Mouse (Mus musculus) MN1 (cell line): ENCODE measurements at regions not wholly inside any gene's neighbourhood (a gene's known extent, or its start where the extent isn't known, plus 50 kb on each side); places are given as distances from the start of the nearest gene placed in this dataset.

Experiments used
- DNase-seq: peaks from one replicate; pipeline ENCODE4 v3.0.0-alpha.2; 2016; ENCODE audit warnings: low spot score

DNA sequence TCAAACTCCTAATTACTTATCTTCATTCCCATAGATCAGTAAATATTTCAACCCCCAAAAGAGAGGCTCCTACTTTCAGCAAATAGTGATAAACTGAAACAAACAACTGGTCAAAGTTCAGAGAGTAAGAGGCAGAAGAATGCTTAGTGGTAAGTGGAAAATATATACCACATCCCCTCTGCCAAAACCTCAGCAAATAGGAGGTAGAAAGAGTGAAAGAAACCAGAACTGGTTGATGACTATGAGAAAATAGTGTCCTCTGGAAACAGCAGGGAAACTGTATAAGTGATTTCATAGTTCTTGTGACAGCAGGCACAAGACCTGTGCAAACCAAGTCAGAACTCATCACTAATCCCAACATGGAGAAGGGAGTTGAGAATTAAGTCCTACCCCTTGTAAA is 980.8 kb upstream of the Cited2 start:
- no peak for DNase-seq

DNA sequence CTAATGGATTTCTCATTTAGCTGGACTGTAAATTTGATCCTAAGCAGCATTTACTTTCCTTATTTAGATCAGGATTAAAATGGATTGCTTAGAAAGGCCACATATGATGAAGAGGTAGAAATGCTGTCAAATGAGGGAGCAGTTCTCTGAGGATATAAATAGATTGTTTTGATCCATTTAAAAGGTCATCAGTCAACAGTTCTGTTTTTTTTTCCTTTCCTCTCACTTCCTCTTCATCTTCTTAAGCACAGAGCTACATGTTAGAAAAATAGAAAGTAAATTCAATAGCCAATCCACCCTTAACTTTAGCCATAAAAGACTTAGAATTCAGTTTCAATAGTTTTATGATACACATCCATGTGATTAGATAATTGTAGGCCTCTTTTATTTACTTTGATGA is 971.5 kb upstream of the Cited2 start:
- DNase-seq, result no peak

DNA sequence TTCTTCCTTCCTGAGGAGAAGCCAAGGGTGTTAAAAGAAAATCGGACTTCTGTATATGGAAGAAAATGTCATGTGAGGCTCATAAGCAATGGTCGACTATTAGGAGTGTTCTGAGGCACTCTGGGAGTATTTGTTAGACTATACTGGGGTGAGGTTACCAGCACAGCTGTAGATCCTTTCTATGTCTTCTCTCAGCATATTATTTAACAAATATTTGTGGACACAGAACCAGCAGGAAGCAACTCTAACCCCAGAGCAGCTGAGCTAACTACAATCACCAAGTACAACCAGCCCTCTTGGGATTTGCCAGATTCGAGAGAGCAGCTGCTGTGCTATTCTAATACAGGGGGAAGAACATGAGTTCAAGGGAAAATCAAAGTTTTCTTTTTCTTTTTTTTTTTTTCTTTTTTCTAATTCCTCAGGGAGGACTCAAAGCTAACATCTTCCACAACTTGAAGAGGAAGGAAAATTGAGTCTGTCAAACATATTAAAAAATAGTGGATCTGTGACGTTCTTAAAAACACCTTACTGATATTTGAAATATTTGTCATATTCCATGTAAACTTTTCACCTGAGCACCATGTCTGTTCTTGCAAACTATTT is 933.3 kb upstream of the Cited2 start:
- no peak for DNase-seq

DNA sequence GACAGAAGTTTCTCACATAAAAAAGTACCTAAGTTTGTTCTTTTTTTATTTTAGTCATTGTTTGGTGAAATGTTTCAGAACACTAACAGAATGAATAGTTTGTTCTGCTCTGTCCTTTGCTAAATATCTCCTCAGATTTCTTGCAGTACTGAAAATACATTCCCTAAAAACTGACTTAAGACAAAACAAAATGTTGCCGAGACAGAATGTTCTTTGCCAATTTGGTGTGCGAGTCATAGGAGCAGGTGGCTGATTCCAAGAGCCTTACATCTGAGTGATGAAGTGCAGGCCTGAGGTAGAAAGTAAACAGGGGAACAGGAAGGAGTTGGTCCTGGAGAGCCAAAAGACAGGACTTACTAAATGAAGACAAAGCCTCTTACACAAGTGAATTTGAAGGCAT is 919.0 kb upstream of the Cited2 start:
- no peak for DNase-seq

DNA sequence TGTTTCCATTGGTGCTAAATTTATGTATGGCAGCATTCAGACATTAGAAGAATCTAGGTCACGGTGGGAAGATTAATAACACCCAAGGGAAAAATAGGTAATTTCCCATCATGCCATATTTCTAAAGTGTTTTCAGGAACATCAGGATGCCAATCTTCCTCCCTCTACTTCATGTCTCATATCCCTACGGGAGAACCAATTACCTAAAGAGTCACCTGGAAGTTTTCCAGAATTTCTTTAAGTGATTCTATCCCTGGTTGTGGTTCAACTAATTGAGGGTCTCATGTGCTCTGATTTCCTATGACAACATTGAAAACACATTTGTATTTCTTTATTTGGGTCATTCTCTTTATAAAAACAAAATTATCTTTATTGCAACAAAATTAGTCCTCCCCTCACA is 912.3 kb upstream of the Cited2 start:
- peak; percentile 80 for DNase-seq

DNA sequence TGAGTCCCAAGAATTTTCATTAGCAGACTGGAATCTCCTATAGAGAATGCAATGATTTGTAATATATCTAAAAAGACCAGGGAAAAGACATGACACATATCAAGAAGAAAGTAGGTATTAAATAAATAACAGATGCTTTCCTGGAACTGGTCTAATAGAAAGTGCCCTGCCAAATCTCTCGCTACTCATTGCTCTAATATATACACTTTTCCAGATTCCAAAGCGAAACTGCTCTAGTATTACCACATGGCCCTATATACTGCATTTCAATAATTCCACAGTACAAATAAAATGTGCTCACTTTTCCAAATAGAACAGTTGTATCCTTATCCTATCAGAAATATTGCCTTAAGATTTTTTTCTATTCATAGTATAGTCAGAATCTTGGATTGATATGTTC is 909.0 kb upstream of the Cited2 start:
- DNase-seq, result no peak

DNA sequence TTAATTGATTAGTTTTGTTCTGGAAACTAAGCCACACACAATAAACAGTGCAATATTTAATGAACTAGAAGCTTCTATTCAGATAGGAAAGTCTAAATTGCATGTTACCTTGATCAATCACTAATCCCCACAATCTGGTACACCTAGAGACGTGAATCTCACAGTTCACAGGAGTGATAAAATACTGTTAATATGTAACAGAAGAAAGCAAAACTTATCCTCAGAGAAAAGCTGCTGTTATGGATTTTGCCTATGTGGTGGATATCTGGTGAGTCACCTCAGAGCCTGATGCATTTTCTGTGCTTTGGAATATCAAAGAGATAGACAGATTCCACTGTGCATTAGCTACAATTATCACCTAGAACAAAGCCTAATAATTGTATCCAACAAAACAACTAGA is 861.5 kb upstream of the Cited2 start:
- DNase-seq, result no peak

DNA sequence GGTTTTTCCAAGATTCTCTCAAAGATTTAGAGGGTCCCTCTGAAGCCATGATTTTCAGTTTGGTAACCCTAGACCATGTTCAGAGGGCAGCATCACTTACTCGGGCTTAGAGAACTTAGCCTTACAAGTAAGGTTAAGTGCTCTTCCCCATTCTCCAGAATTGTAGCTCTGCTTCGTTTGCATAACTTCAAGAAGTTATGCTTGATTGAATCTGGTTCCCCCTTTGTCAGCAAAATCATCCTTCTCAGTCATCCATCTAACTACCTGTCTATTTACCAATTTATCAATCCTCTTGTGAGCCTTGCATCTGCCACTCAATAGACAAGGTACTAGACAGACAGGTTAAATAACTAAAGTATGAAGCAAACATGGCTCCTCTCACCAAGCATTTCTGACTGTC is 856.1 kb upstream of the Cited2 start:
- no peak for DNase-seq

DNA sequence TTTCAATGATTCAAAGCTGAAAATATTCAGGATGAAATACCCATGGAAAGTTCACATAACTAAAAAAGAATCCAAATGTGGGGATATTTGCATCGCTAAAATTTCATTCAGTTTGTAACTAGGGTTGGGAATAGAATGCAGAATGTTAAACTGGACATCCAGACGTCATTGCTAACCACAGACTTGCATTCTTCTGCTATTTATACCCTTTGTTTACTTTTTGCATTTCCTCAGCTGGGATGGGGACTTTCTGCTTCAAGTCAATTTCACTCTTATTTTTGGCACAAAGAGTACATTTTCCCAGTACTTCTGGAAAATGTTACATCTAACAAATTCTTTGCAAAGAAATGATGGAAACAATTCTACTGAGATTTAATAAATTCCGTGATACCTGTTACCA is 848.9 kb upstream of the Cited2 start:
- no peak for DNase-seq

DNA sequence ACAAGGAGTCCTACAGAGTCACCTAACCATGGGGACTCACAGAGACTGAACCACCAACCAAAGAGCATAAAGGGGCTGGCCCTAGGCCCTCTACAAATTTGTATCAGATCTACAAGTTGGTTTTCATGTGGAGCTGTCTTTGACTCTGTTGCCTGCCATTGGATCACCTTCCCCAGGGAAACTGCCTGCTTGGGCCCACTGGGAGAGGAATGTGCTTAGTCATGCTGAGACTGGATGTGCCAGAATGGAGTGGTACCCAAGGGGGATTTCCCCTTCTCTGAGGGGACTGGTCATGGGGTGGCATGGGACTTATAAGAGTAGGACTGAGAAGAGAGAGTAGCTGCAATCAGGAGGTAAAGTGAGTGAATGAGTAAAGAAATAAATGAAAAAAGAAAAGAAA is 844.8 kb upstream of the Cited2 start:
- peak; percentile 25 for DNase-seq

DNA sequence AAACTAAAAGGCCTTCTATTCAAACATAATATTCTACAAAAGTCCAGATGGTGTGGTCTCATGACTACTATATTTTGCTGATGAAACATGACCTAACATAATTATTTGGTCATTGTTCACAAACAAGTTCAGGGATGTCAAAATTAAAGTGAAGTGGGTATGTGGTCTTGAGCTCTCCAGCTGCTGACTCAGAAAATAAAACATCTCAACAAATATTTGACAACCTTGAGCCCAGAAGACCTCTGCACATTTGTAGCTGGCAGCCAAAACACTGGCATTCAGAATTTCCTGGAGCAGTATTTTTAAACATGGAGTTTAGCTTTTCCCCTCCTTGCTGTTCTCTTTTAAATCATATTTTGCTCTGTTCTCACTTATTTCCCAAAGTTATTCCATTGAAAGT is 829.7 kb upstream of the Cited2 start:
- DNase-seq, result no peak

DNA sequence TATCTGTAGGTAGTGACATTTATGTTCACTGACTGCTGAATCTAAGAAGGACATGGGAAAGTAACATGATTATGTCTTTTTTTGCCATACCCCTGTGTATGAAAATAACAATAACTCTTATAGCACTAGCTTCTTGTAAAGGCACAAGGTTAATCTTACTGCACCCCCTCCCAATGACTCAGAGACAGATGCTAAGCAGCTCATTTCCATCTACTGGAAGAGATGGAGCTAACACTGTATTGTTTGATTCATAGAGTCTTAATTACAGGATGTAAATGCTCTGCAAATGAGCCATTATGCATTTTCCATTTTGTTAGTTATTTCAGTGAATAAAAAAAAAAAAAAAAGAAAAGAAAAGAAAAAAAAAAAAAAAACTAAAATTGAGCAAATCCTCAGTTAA is 827.7 kb upstream of the Cited2 start:
- DNase-seq, result no peak

DNA sequence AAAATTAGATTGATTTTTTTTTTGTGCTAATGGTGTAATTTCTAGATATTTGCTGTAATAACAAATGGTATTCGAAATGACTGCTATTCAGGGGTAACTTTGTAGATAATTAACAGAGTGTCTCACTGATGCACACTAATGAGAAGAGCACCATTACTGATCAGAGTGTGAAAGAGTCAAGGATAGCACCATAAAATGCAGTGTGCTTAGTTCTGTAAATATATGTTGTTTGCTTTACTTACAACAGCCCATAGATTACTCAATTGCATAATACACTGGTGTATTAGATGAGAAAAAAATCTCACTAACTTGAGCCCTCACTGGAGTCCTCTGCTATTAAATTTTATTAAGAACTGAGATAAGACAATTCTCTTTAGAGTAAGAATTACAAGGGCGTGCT is 800.1 kb upstream of the Cited2 start:
- no peak for DNase-seq

DNA sequence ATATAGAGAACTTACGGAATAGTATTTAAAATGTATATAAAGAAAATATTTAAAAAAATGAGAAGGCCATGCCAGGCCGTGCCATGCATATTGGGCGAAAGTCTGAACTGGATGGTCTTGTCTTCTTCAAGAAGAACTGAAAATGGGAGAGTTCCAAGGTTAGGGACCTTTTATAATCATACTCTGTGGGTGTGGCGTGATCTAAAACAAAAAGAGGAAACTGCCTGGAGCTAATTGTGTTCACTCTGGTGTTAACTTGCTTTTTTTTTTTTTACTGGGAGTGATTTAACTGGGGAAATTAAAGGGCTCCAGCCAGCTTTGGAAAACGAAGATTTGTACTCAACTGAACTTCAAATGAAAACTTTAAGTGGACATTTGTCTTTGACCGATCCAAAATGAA is 799.2 kb upstream of the Cited2 start:
- no peak for DNase-seq

DNA sequence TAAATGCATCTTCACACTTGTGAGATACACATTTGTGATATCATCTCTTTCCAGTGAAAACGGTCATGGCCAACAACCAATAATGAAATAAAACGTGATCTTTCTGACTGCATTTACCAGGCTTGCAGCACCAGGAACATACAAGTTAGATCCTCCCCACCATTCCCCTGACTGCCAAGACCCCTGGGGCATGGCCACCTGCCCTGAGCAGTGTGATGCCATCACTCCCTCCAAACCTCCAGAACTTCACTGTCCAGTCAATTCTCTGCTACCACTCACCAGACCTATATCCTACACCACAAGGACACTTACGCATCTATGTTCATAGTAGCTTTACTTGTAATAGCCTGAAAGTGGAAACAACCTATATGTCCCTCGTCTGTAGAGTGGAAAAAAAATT is 785.3 kb upstream of the Cited2 start:
- no peak for DNase-seq

DNA sequence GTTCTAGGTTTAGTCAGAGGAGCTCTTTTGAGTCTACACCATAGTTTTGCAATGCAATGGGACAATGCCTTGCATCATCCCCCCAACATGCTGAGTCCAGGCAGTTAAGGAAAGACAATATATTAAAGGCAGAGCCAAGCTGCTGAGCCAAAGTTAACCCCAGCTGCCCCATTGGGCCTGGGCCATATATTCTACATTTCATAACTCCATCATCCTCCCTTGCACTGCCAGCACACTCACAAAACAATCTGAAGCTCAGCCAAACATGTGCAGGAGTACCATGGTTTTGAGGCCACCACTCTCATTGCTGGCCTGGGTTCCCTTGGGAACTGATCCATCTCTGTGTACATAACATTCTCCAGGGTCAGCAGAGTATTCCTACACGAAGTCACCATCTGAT is 771.4 kb upstream of the Cited2 start:
- DNase-seq, result no peak

DNA sequence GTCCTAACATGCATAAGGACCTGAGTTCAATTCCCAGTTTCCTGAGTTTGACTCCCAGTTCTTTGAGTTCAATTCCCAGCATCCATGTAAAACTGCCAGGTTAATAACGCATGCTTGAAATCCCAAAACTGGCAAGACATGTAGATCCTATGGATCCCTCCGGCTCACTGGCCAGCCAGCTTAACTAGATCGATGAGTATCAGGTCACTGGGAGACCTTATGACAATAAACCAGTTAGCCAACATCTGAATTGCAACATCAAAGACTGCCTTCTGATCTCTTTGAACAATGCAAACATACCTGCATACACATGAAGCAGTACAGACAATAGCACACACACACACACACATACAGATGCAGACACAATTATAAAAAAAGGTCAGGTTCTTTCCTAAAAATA is 762.0 kb upstream of the Cited2 start:
- no peak for DNase-seq

DNA sequence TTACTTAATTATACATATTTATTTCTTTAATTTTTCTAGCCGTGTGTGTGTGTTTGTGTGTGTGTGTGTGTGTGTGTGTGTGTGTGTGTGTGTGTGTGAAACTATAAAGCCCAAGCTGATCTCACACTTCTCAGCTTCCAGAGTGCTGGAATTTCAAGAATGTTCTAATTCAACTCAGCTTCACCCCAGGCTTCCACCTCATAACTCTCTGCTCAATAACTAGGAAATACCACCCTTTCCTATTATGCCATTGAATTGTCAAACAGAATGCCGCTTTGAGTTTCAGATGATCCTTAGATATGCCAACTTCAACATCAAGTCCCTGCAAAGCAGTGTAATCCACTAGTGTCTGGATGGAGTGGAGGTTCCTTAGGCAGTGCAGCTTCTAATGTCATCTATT is 760.6 kb upstream of the Cited2 start:
- no peak for DNase-seq

DNA sequence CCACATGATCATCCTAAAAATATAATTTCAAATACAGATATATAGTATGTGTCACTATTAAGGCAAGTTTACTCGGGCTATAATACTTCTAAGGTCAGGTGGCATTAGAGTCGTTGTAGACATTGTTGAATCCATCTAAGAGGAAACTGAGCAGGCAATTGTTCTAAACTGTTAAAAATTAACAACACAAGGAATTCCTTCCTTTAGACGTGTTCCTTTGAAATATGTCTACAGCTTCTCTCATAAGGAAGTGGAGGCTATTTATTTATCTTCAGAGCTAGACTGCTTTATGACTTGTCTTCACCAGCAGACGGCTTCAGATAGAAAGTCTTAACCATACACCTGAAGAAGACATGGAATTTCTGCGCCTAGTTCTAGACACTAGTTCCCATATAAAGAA is 744.2 kb upstream of the Cited2 start:
- no peak for DNase-seq

DNA sequence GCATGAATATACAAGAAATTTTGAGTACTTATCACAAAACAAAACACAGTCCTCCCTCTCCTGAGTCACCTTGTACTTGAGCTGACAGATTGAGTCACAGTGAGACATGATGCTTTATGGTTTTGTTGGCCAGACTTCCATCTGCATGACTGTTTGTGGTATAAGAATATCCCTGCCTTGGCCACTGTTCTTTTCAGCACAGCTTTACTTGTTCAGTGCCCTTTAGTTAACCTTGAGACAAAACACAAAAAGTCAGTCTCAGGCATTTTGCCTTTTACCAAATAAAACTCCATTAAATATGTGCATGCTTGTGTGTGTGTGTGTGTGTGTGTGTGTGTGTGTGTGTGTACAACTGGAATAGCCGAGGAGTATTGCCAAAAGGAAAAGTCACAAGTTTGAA is 732.8 kb upstream of the Cited2 start:
- no peak for DNase-seq

DNA sequence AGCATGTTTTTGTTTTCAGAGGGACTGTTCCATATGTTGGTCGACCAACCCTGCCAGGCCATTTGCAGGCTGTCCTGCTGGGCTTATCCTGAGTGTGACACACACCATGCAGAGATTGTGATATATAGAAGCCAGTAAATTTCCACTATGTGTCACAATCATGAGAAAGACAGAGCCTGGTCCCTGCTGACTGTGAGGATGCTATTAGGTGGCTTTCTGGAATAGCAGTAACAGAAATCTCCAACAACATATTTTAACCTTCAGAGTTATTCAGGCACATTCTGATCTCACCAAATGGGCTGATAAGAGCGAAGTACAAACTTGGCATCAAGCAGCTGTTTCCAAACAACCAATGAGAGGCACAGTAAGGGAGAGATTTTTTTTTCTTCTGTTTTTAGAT is 729.2 kb upstream of the Cited2 start:
- DNase-seq, result no peak

DNA sequence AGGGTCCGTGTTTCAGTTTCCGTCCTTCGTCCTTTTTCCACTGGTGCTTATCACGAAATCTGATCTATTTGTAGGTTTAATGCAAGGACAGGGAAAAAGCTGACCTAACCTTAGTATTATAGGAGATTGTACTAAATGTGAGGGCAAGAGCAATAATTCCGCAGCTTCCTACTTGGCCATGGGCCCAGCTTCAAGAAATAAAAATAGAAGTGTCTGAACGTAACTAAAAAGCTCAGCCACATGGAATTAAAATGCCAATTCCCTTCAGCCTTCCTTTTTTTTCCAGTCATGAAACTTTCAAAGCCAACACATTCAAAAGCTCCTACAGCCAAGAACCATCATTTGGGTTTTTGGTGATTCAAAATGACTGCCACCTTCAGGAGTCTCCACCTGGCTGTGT is 728.5 kb upstream of the Cited2 start:
- DNase-seq, result no peak

DNA sequence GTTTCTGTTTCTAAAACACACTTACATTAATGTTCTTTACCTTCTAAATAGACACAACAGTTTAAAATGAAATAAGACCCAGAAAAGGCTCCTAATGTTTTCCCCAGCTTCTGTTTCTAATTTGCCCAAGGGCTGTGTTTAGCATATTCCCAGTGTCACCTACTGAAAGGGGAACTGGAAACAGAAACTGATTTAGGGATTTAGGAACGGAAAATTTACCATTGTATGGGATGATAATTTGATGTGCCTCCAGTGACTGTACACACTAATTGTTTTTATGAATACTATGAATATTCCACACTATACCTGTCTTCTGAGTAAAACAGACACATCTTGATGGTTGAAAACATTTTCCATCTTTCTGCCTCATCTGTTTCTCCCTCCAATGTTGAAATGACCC is 728.0 kb upstream of the Cited2 start:
- no peak for DNase-seq

DNA sequence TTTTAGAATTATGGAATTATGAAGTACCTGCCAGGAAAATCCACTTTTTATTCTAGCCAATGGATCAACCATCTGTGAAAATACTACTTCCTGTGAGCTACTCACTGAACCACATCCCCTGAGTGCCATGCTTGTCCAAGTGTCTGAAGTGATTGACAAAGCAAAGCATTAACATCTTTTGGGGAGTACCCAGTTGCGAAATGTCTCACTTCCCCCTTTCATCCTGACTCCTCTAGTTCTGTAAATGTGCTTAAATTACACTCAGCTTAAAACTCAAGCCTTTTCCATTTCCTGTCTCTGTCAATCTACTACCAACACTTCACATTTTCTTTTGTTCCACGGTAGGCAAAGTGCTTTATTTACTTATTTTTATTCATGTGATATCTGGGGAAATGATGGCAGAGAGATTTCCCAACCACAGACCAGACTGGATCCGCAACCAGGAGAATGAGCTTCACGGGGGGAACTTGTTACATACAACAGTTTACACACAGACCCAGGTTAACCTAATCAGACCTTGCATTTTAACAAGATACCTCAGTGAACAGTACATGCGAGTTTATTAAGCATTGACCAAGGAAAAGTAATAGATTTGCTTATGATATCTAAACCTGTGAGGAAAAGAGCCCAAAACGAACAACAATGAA is 726.1 kb upstream of the Cited2 start:
- DNase-seq, result no peak

DNA sequence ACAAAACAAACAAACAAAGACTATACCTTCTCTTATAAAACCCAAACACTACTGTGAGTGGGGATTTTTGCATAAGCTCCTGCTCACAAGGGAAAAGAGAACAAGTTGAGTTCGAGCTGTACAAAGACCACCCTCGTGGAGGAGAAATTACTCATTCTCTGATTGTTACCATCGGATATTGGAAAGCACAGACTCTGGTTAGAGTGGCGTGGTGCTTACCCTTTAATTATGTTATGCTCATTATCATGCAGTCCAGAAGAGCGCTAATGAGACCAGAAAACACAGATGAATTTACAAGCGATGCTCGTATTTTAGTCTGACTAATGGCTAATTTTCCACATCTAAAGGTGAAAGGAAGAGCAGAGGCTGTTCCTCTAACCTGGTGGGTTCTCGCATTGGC is 721.7 kb upstream of the Cited2 start:
- peak; percentile 28 for DNase-seq
